Mouse (Mus musculus) myocyte (in vitro differentiated cells): ENCODE measurements at regions not wholly inside any gene's neighbourhood (a gene's known extent, or its start where the extent isn't known, plus 50 kb on each side); places are given as distances from the start of the nearest gene placed in this dataset.

ENCODE experiments used
- H3K27me3 ChIP-seq: one replicate; pipeline ENCODE4 v1.6.1; 2011; ENCODE audit not compliant: control insufficient read depth, insufficient read depth, insufficient read length
- H3K36me3 ChIP-seq: one replicate; pipeline ENCODE4 v1.6.1; 2011; ENCODE audit not compliant: control insufficient read depth, insufficient read depth
- H3K4me2 ChIP-seq: one replicate; pipeline ENCODE4 v1.6.1; 2011; ENCODE audit warnings: low read depth, control low read depth
- H3K4me3 ChIP-seq: one replicate; pipeline ENCODE4 v1.5.1; 2011; ENCODE audit warnings: mild to moderate bottlenecking, control low read depth, moderate library complexity
- H3K79me2 ChIP-seq: one replicate; pipeline ENCODE4 v1.6.1; 2011; ENCODE audit not compliant: control insufficient read depth, insufficient read depth
- H3ac ChIP-seq: one replicate; pipeline ENCODE4 v1.6.1; 2011; ENCODE audit not compliant: control insufficient read depth, insufficient read length
- CEBPB ChIP-seq: IDR thresholded peaks from 2 replicates; pipeline ENCODE4 v1.6.1; 2011; ENCODE audit warnings: mild to moderate bottlenecking, moderate library complexity; ENCODE audit not compliant: poor library complexity, insufficient read depth, severe bottlenecking
- E2F4 ChIP-seq: IDR thresholded peaks from one replicate; pipeline ENCODE4 v1.6.1; 2011; ENCODE audit warnings: mild to moderate bottlenecking, control low read depth, moderate library complexity; ENCODE audit not compliant: insufficient read depth
- MAX ChIP-seq: IDR thresholded peaks from one replicate; pipeline ENCODE4 v1.6.1; 2011; ENCODE audit warnings: low read depth, mild to moderate bottlenecking, control low read depth
- MYOD1 ChIP-seq, 3 experiments: IDR thresholded peaks; one replicate each; pipeline ENCODE4 v1.6.1; 2011; ENCODE audit warnings: control low read depth in 2 of 3, low read depth in 2 of 3, mild to moderate bottlenecking in 2 of 3, moderate library complexity in 1 of 3; ENCODE audit not compliant: insufficient read length in 2 of 3, control insufficient read depth in 1 of 3
- MYOG ChIP-seq, 3 experiments: IDR thresholded peaks; one replicate each; pipeline ENCODE4 v1.6.1; 2011; ENCODE audit warnings: control low read depth in 2 of 3, low read depth in 2 of 3, mild to moderate bottlenecking in 2 of 3; ENCODE audit not compliant: insufficient read length in 2 of 3, control insufficient read depth in 1 of 3, insufficient read depth in 1 of 3
- POLR2A ChIP-seq: IDR thresholded peaks from one replicate; pipeline ENCODE4 v1.6.1; 2011; ENCODE audit warnings: low read depth, mild to moderate bottlenecking, control low read depth, moderate library complexity; ENCODE audit not compliant: insufficient read length
- POLR2AphosphoS2 ChIP-seq: IDR thresholded peaks from one replicate; pipeline ENCODE4 v1.6.1; 2011; ENCODE audit warnings: low read depth, control low read depth; ENCODE audit not compliant: insufficient read length
- REST ChIP-seq: IDR thresholded peaks from one replicate; pipeline ENCODE4 v1.6.1; 2011; ENCODE audit warnings: mild to moderate bottlenecking, control low read depth, moderate library complexity; ENCODE audit not compliant: insufficient read depth, insufficient read length
- SRF ChIP-seq: IDR thresholded peaks from one replicate; pipeline ENCODE4 v1.6.1; 2011; ENCODE audit warnings: low read depth; ENCODE audit not compliant: control insufficient read depth, insufficient read length
- TCF12 ChIP-seq: IDR thresholded peaks from one replicate; pipeline ENCODE4 v1.6.1; 2011; ENCODE audit warnings: mild to moderate bottlenecking, control low read depth; ENCODE audit not compliant: poor library complexity, insufficient read depth, severe bottlenecking
- TCF3 ChIP-seq: IDR thresholded peaks from one replicate; pipeline ENCODE4 v1.6.1; 2011; ENCODE audit warnings: low read depth, control low read depth; ENCODE audit not compliant: insufficient read length
- USF1 ChIP-seq: IDR thresholded peaks from one replicate; pipeline ENCODE4 v1.6.1; 2011; ENCODE audit warnings: low read depth, mild to moderate bottlenecking, control low read depth, moderate library complexity

DNA sequence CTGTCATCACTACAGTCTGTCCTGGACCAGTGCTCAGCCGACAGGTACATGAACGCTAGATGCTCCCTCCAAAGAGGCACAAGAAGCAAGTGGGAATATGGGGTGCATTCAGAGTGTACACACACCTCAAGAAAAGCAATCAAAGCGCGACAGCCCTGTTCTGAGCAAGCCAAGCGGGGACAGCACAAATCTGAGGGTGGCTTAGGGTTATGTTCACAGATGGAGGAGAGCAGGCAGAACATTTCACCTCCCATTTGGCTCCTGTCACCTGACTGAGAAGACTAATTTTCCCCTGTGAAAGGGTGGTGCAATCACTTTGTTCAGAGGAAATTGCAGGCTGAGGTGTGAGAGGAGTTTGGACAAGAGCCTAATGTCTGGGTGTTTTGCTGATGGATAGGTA is 106.8 kb upstream of the Wscd1 start:
- H3ac ChIP-seq, result no peak overlapping the region
- H3K4me3 ChIP-seq, result no peak overlapping the region
- H3K79me2 ChIP-seq, result no peaks in the 10 kb centered on the region
- H3K27me3 ChIP-seq, result no peaks in the 10 kb centered on the region
- TF ChIP-seq TCF3, result no peak
- TF ChIP-seq POLR2AphosphoS2, result no peak
- TF ChIP-seq USF1, result no peak
- no peaks in the 10 kb centered on the region for H3K36me3 ChIP-seq
- no peak overlapping the region for H3K4me2 ChIP-seq

DNA sequence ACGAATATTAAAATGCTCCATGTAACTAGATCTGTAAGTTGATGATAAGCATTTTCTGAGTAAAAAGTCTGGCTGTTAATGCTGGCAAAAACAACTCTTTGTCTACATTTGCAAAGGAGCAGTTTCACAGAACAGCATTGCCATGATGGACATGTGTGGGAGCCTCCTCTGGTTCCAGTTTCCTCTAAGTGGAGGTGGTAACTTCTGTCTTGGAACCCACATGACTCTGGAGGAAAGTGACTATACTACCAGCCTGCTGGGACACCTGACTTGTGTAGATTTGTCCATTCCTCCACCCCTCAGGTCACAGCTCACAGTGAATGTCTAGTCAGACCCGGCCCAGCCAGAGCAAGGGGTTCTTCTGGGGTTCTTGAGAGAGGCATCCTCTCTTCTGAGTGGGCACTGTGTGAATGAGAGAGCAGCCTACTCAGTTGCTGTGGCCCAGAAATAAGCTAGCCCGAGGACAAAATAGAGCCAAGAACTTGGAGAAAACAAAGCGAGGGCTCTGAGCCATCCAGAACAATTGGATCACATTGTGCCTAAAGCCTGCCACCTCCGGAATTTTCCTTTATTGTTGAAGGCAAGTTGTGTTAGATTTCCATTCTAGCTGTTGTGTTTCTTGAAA is 97.9 kb upstream of the Wscd1 start:
- no peak overlapping the region for H3ac ChIP-seq
- H3K27me3 ChIP-seq, result no peaks in the 10 kb centered on the region
- H3K4me2 ChIP-seq, result no peak overlapping the region
- no peak for TF ChIP-seq MAX
- H3K4me3 ChIP-seq, result no peak overlapping the region
- H3K79me2 ChIP-seq, result no peaks in the 10 kb centered on the region
- no peaks in the 10 kb centered on the region for H3K36me3 ChIP-seq

DNA sequence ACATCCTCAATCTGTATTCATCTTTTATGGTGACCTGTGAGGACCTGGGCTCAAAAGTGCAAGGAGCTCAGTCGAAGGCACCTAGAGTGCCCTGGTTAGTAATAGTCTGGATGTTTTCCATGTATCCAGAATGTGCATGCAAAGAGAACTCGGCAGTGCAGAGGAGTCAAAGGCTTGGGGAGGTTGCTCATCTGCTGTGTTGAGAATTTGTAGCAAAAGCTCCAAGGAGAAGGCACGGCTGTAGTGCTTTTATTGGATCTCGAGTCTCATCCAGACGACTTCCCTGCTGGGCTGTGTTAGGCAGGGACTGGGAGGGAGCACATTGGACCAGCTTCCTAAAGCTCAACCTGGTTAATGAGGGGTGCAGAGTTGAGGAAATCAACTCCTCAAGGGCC is 97.3 kb upstream of the Wscd1 start:
- H3K4me2 ChIP-seq, result no peak overlapping the region
- no peak overlapping the region for H3K4me3 ChIP-seq

DNA sequence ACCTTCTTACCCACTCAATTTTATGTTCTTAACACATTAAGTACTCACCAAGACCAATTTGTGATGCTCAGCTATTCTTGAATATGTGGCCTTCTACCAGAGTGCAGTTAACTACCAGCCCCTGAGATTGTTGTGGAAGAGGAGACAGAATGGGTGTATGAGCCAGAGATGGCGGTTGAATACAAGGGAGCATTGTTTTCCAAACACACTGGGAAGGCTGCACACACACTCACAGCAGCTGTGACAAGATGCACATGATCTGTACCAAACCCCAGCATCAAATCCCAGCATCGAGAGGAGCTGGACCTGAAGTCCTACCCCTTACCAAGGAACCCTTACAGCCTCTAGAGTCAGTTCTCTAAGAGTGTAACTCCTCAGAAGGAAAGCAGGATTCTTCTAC is 91.4 kb upstream of the Wscd1 start:
- H3K4me3 ChIP-seq, result no peak overlapping the region
- TF ChIP-seq REST (no peak), POLR2A (no peak), CEBPB (no peak), E2F4 (no peak), MYOG (IDR thresholded peaks at IDR 0.05; ENCODE audit: control insufficient read depth in 1 of 3, insufficient read depth in 1 of 3, insufficient read length in 2 of 3, low read depth in 2 of 3) (no peak), MYOD1 (IDR thresholded peaks at IDR 0.05; ENCODE audit: control insufficient read depth in 1 of 3, insufficient read length in 2 of 3, low read depth in 2 of 3) (no peak), TCF3 (no peak), USF1 (no peak), POLR2AphosphoS2 (no peak), MAX (no peak), TCF12 (no peak), SRF (no peak)
- no peaks in the 10 kb centered on the region for H3K79me2 ChIP-seq

More for the DNA sequence above, 97.3 kb upstream of the Wscd1 start:
- TF ChIP-seq POLR2A (no peak), POLR2AphosphoS2 (no peak), MAX (no peak), MYOD1 (IDR thresholded peaks at IDR 0.05; ENCODE audit: control insufficient read depth in 1 of 3, insufficient read length in 2 of 3, low read depth in 2 of 3) (no peak), CEBPB (no peak), TCF3 (no peak), REST (no peak), TCF12 (no peak), E2F4 (no peak), SRF (no peak)
- Histone ChIP-seq H3ac (no peak overlapping the region), H3K27me3 (no peaks in the 10 kb centered on the region), H3K36me3 (no peaks in the 10 kb centered on the region), H3K79me2 (no peaks in the 10 kb centered on the region)

DNA sequence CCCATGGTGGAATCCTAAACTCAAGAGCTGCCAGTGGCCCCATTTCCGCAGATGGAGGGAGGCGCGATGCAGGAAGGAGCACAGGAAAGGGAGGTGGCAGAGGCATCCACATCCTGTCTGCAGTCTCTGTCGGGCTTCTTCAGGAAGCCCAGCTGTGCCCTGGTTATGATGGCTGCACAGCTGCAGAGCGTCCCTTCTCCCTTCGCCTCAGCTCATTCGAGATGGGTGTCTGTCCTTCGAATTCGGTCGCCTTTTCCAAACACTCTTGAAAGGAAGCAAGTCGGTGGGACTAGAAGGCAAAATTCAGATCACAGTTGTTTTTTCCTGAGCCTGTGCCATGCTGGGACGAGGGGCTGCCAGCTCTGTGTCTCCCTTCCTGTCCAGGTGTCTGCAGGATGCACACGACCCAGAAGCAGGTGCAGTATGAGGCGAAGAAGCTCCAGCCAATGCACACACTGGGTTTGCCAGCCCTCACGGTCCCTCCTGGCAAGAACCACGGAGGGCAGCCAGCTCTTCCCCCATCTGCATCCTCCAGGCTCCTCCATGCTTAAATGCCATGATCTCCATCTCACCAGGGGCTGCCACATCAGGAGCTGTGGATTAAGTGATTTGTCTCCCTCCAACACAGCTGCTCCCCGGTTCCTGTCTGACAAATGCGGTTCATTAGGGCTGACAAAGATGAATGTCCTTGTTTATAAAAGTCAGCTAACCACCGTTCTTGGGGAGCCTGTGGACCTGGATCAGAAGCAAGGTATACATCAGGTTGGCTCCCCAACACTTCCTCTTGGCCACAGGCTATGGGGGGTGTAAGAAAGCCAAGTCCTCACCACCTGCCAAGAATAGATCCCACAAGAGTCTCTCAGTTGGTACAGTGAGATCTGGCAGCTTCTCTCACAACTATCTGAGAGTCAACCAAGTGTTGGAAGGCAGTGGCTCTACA is 79.3 kb upstream of the Wscd1 start:
- Histone ChIP-seq H3K4me3 (no peak overlapping the region), H3K27me3 (peaks cover 5% of the 10 kb centered on the region), H3K79me2 (no peaks in the 10 kb centered on the region), H3K4me2 (no peak overlapping the region), H3K36me3 (no peaks in the 10 kb centered on the region), H3ac (no peak overlapping the region)
- TF ChIP-seq MYOG (IDR thresholded peaks at IDR 0.05; ENCODE audit: control insufficient read depth in 1 of 3, insufficient read depth in 1 of 3, insufficient read length in 2 of 3, low read depth in 2 of 3) (no peak), POLR2AphosphoS2 (no peak), TCF3 (no peak), SRF (no peak), POLR2A (no peak), TCF12 (no peak), E2F4 (no peak), USF1 (no peak), REST (no peak), MAX (no peak), MYOD1 (IDR thresholded peaks at IDR 0.05; ENCODE audit: control insufficient read depth in 1 of 3, insufficient read length in 2 of 3, low read depth in 2 of 3) (no peak), CEBPB (no peak)

More for the DNA sequence above, 91.4 kb upstream of the Wscd1 start:
- Histone ChIP-seq H3K27me3 (no peaks in the 10 kb centered on the region), H3ac (no peak overlapping the region), H3K36me3 (no peaks in the 10 kb centered on the region), H3K4me2 (no peak overlapping the region)
